Mouse (Mus musculus) bone marrow macrophage, adult 2 months (primary cell): Measurements from ENCODE around the gene Ptcd1. TPM values are rescaled to one million over a fixed set of nuclear protein-coding genes. Genes with fewer than 3 reads are reported as not detected.
A peak's percentile ranks its signal among the peaks of the same experiment; 100 is the strongest.

Source experiments
- H3K27ac ChIP-seq: 2 replicates; pipeline ENCODE4 v1.5.1; 2012; ENCODE audit warnings: low read depth, low read length; ENCODE audit not compliant: insufficient read depth
- H3K4me1 ChIP-seq: 2 replicates; pipeline ENCODE4 v1.6.1; 2012; ENCODE audit warnings: low read length; ENCODE audit not compliant: control insufficient read depth, insufficient read depth
- H3K4me3 ChIP-seq: 2 replicates; pipeline ENCODE4 v1.5.1; 2012; ENCODE audit warnings: mild to moderate bottlenecking, low read length, moderate library complexity; ENCODE audit not compliant: insufficient read depth
- CTCF ChIP-seq: IDR thresholded peaks from 2 replicates; pipeline ENCODE4 v1.5.1; 2012; ENCODE audit warnings: low read depth, mild to moderate bottlenecking, low read length, moderate library complexity
- POLR2A ChIP-seq: IDR thresholded peaks from 2 replicates; pipeline ENCODE4 v1.6.1; 2012; ENCODE audit warnings: mild to moderate bottlenecking, low read depth, low read length, borderline replicate concordance
- polyA plus RNA-seq: library from polyadenylated mRNA; stranded (reverse); fragments of >200 nt; gene quantifications from 2 replicates; pipeline ENCODE4 v1.2.4, GENCODE M21; 2012; ENCODE audit not compliant: missing spikeins, insufficient read depth, insufficient read length

The Ptcd1 gene
- polyA plus RNA-seq, 1 experiment = 10.0 TPM

- TF ChIP-seq POLR2A (no peak), CTCF (no peak)
- peaks cover 15% of the 10 kb centered on the region for H3K4me1 ChIP-seq
- H3K27ac ChIP-seq = no peak overlapping the region
- no peak overlapping the region for H3K4me3 ChIP-seq
These were observed 35.5 kb upstream of the Ptcd1 start for GRCm38 (mm10) chr5:145202446-145202845.

- H3K27ac ChIP-seq = peak within 1 kb of the TSS; percentile 88
- peak within 1 kb of the TSS; percentile 77 for H3K4me3 ChIP-seq
- H3K4me1 ChIP-seq = peaks cover 15% of the 10 kb centered on the region
- TF ChIP-seq POLR2A (no peak), CTCF (peak; percentile 14; the same call in 1 of the 2 replicates)
These were observed 34.5 kb upstream of the Ptcd1 start, which contains the start of gene Zkscan14 for GRCm38 (mm10) chr5:145201321-145201991. Gene Zkscan14 (minus strand): TSS chr5:145201868.

- peak overlapping the region; percentile 56 for H3K4me3 ChIP-seq
- TF ChIP-seq POLR2A (no peak), CTCF (no peak)
- peaks cover 11% of the 10 kb centered on the region for H3K4me1 ChIP-seq
- no peak overlapping the region for H3K27ac ChIP-seq
These were observed 33.5 kb upstream of the Ptcd1 start for GRCm38 (mm10) chr5:145200387-145200786.

- Histone ChIP-seq H3K4me1 (peaks cover 16% of the 10 kb centered on the region), H3K4me3 (peak within 1 kb of the TSS; percentile 88), H3K27ac (peak within 1 kb of the TSS; percentile 70)
- TF ChIP-seq CTCF (no peak), POLR2A (no peak)
These were observed 25.1 kb upstream of the Ptcd1 start, which contains the start of gene Atp5j2 for GRCm38 (mm10) chr5:145191962-145192361. Gene Atp5j2 (minus strand): TSS chr5:145192062.

- TF ChIP-seq POLR2A (0 out of 2 replicates have a peak, but pooled peaks have one; percentile 37), CTCF (no peak)
- Histone ChIP-seq H3K4me3 (peak overlapping the region; percentile 88), H3K27ac (peak overlapping the region; percentile 70), H3K4me1 (peaks cover 16% of the 10 kb centered on the region)
These were observed 24.2 kb upstream of the Ptcd1 start for GRCm38 (mm10) chr5:145190875-145191798.

- TF ChIP-seq POLR2A = no peak
- TF ChIP-seq CTCF = no peak
- Histone ChIP-seq H3K27ac (peak overlapping the region; percentile 70; the same call in 1 of the 2 replicates), H3K4me1 (peaks cover 18% of the 10 kb centered on the region), H3K4me3 (peak overlapping the region; percentile 88)
These were observed 23.5 kb upstream of the Ptcd1 start for GRCm38 (mm10) chr5:145190373-145190772.

GRCm38 (mm10) chr5:145189416-145189815, 22.5 kb upstream of the Ptcd1 start:
- TF ChIP-seq CTCF = no peak
- TF ChIP-seq POLR2A = no peak
- Histone ChIP-seq H3K4me1 (peaks cover 20% of the 10 kb centered on the region), H3K27ac (no peak overlapping the region), H3K4me3 (no peak overlapping the region)

GRCm38 (mm10) chr5:145185244-145185643, 18.3 kb upstream of the Ptcd1 start:
- no peak overlapping the region for H3K4me3 ChIP-seq
- TF ChIP-seq POLR2A (no peak), CTCF (no peak)
- 0 out of 2 replicates have a peak overlapping the region, but pooled peaks have one; percentile 11 for H3K27ac ChIP-seq
- peaks cover 16% of the 10 kb centered on the region for H3K4me1 ChIP-seq

GRCm38 (mm10) chr5:145178461-145178980, 11.6 kb upstream of the Ptcd1 start:
- peaks cover 19% of the 10 kb centered on the region for H3K4me1 ChIP-seq
- H3K27ac ChIP-seq = peak overlapping the region; percentile 70
- H3K4me3 ChIP-seq = no peak overlapping the region
- TF ChIP-seq POLR2A (no peak), CTCF (no peak)
